Mouse (Mus musculus): ENCODE data around the gene Dglucy. TPM values are rescaled to one million over a fixed set of nuclear protein-coding genes. Genes with fewer than 3 reads are reported as not detected.
A peak's percentile ranks its signal among the peaks of the same experiment; 100 is the strongest.

Gene Dglucy
- total RNA-seq, 1 experiment from 2014 or later, result 4.6 TPM

- no peak for ATAC-seq (replicated peaks in 1 of 2; ENCODE audit: insufficient read depth in 1 of 2, low FRiP score in 2 of 2, low TSS enrichment in 1 of 2, low read depth in 1 of 2, poor library complexity in 2 of 2, severe bottlenecking in 2 of 2)
These were observed 84.1 kb downstream of the Dglucy start for GRCm38 (mm10) chr12:100862856-100863446.

GRCm38 (mm10) chr12:100865072-100865471, 86.2 kb downstream of the Dglucy start:
- no peak for ATAC-seq (replicated peaks in 1 of 2; ENCODE audit: insufficient read depth in 1 of 2, low FRiP score in 2 of 2, low TSS enrichment in 1 of 2, low read depth in 1 of 2, poor library complexity in 2 of 2, severe bottlenecking in 2 of 2)

- ATAC-seq (replicated peaks in 1 of 2; ENCODE audit: insufficient read depth in 1 of 2, low FRiP score in 2 of 2, low TSS enrichment in 1 of 2, low read depth in 1 of 2, poor library complexity in 2 of 2, severe bottlenecking in 2 of 2), result no peak
These were observed 86.7 kb downstream of the Dglucy start for GRCm38 (mm10) chr12:100865509-100866078.

GRCm38 (mm10) chr12:100867097-100867496, 88.2 kb downstream of the Dglucy start:
- ATAC-seq (replicated peaks in 1 of 2; ENCODE audit: insufficient read depth in 1 of 2, low FRiP score in 2 of 2, low TSS enrichment in 1 of 2, low read depth in 1 of 2, poor library complexity in 2 of 2, severe bottlenecking in 2 of 2), result no peak

GRCm38 (mm10) chr12:100868049-100868622, 89.3 kb downstream of the Dglucy start:
- ATAC-seq (replicated peaks in 1 of 2; ENCODE audit: insufficient read depth in 1 of 2, low FRiP score in 2 of 2, low TSS enrichment in 1 of 2, low read depth in 1 of 2, poor library complexity in 2 of 2, severe bottlenecking in 2 of 2), result no peak

GRCm38 (mm10) chr12:100871234-100871633, 92.4 kb downstream of the Dglucy start:
- no peak for ATAC-seq (replicated peaks in 1 of 2; ENCODE audit: insufficient read depth in 1 of 2, low FRiP score in 2 of 2, low TSS enrichment in 1 of 2, low read depth in 1 of 2, poor library complexity in 2 of 2, severe bottlenecking in 2 of 2)

GRCm38 (mm10) chr12:100871841-100872240, 93.0 kb downstream of the Dglucy start:
- ATAC-seq (replicated peaks in 1 of 2; ENCODE audit: insufficient read depth in 1 of 2, low FRiP score in 2 of 2, low TSS enrichment in 1 of 2, low read depth in 1 of 2, poor library complexity in 2 of 2, severe bottlenecking in 2 of 2), result peak in 1 of 2 experiments; percentile 11; a peak in 1 of 4 replicates

GRCm38 (mm10) chr12:100873612-100874011, 94.8 kb downstream of the Dglucy start:
- ATAC-seq (replicated peaks in 1 of 2; ENCODE audit: insufficient read depth in 1 of 2, low FRiP score in 2 of 2, low TSS enrichment in 1 of 2, low read depth in 1 of 2, poor library complexity in 2 of 2, severe bottlenecking in 2 of 2), result no peak

- ATAC-seq (replicated peaks in 1 of 2; ENCODE audit: insufficient read depth in 1 of 2, low FRiP score in 2 of 2, low TSS enrichment in 1 of 2, low read depth in 1 of 2, poor library complexity in 2 of 2, severe bottlenecking in 2 of 2), result no peak
These were observed 96.7 kb downstream of the Dglucy start for GRCm38 (mm10) chr12:100875553-100875952.

- no peak for ATAC-seq (replicated peaks in 1 of 2; ENCODE audit: insufficient read depth in 1 of 2, low FRiP score in 2 of 2, low TSS enrichment in 1 of 2, low read depth in 1 of 2, poor library complexity in 2 of 2, severe bottlenecking in 2 of 2)
These were observed 97.1 kb downstream of the Dglucy start for GRCm38 (mm10) chr12:100875960-100876359.

- ATAC-seq (replicated peaks in 1 of 2; ENCODE audit: insufficient read depth in 1 of 2, low FRiP score in 2 of 2, low TSS enrichment in 1 of 2, low read depth in 1 of 2, poor library complexity in 2 of 2, severe bottlenecking in 2 of 2), result peak; percentile 88 to 94
These were observed 99.1 kb downstream of the Dglucy start for GRCm38 (mm10) chr12:100877936-100878335.

- ATAC-seq (replicated peaks in 1 of 2; ENCODE audit: insufficient read depth in 1 of 2, low FRiP score in 2 of 2, low TSS enrichment in 1 of 2, low read depth in 1 of 2, poor library complexity in 2 of 2, severe bottlenecking in 2 of 2), result peak; percentile 17 to 41; a peak in 3 of 4 replicates
These were observed 99.7 kb downstream of the Dglucy start for GRCm38 (mm10) chr12:100878556-100878955.

GRCm38 (mm10) chr12:100883168-100883567, 104.3 kb downstream of the Dglucy start:
- peak; percentile 59 to 63 for ATAC-seq (replicated peaks in 1 of 2; ENCODE audit: insufficient read depth in 1 of 2, low FRiP score in 2 of 2, low TSS enrichment in 1 of 2, low read depth in 1 of 2, poor library complexity in 2 of 2, severe bottlenecking in 2 of 2)

GRCm38 (mm10) chr12:100885585-100885984, 106.7 kb downstream of the Dglucy start:
- ATAC-seq (replicated peaks in 1 of 2; ENCODE audit: insufficient read depth in 1 of 2, low FRiP score in 2 of 2, low TSS enrichment in 1 of 2, low read depth in 1 of 2, poor library complexity in 2 of 2, severe bottlenecking in 2 of 2), result no peak

GRCm38 (mm10) chr12:100886877-100887276, 108.0 kb downstream of the Dglucy start:
- ATAC-seq (replicated peaks in 1 of 2; ENCODE audit: insufficient read depth in 1 of 2, low FRiP score in 2 of 2, low TSS enrichment in 1 of 2, low read depth in 1 of 2, poor library complexity in 2 of 2, severe bottlenecking in 2 of 2), result no peak

GRCm38 (mm10) chr12:100887801-100888258, 109.0 kb downstream of the Dglucy start:
- peak; percentile 35 to 58; a peak in 3 of 4 replicates for ATAC-seq (replicated peaks in 1 of 2; ENCODE audit: insufficient read depth in 1 of 2, low FRiP score in 2 of 2, low TSS enrichment in 1 of 2, low read depth in 1 of 2, poor library complexity in 2 of 2, severe bottlenecking in 2 of 2)

GRCm38 (mm10) chr12:100890548-100890947, 111.7 kb downstream of the Dglucy start:
- no peak for ATAC-seq (replicated peaks in 1 of 2; ENCODE audit: insufficient read depth in 1 of 2, low FRiP score in 2 of 2, low TSS enrichment in 1 of 2, low read depth in 1 of 2, poor library complexity in 2 of 2, severe bottlenecking in 2 of 2)

GRCm38 (mm10) chr12:100895504-100895903, 116.6 kb downstream of the Dglucy start:
- ATAC-seq (replicated peaks in 1 of 2; ENCODE audit: insufficient read depth in 1 of 2, low FRiP score in 2 of 2, low TSS enrichment in 1 of 2, low read depth in 1 of 2, poor library complexity in 2 of 2, severe bottlenecking in 2 of 2), result no peak

GRCm38 (mm10) chr12:100896661-100897060, 117.8 kb downstream of the Dglucy start:
- ATAC-seq (replicated peaks in 1 of 2; ENCODE audit: insufficient read depth in 1 of 2, low FRiP score in 2 of 2, low TSS enrichment in 1 of 2, low read depth in 1 of 2, poor library complexity in 2 of 2, severe bottlenecking in 2 of 2), result no peak

All from hematopoietic stem cell, adult 5-6 weeks (primary cell).